9 mouse cellular contexts compared by ENCODE assay signal in the genomic region with DNA sequence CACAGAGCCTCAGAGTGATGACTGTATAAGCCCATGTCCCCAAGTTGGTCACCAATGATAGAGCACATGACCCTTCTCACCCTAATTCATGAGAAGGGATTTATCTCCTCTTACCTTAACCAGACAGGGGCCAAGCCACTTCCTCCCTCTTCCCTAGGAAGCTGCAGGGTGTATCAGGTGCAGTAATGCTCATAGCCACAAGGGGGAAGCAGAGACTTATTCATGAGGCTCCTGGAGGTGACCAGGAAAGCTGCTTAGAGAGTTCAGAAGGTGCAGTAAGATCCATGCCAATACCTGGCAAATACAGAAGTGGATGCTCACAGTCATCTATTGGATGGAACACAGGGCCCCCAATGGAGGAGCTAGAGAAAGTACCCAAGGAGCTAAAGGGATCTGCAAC. TPM values are rescaled to one million over a fixed set of nuclear protein-coding genes. Genes with fewer than 3 reads are reported as not detected.
A peak's percentile ranks its signal among the peaks of the same experiment; 100 is the strongest.
DNase-seq lines count a peak whose midpoint lies in the region; ATAC-seq and TF ChIP-seq lines count a peak whose summit lies in the region.
"Not testable (repeated sequence)": the region's sequence is repeated elsewhere in the genome, so short reads cannot be mapped to it uniquely, and the experiment has no call there.
"Had no signal": no experiment of that assay in that cellular context is flagged by ENCODE, and none has a peak within 500 bp of the region (broad histone marks: within the 10 kb centered on the region; RNA-seq: fewer than 3 reads in every experiment).

No protein-coding gene starts in this region.

- not testable (repeated sequence) for TF ChIP-seq POLR2A in bone marrow, adult 2 months (IDR thresholded peaks at IDR 0.05; ENCODE audit: borderline replicate concordance, control insufficient read depth, low read depth, low read length)

- ATAC-seq in erythroblast, adult 5-6 weeks (replicated peaks; ENCODE audit: low FRiP score, poor library complexity, severe bottlenecking): peak; percentile 78
- ATAC-seq in hematopoietic stem cell, adult 5-6 weeks (replicated peaks in 1 of 2; ENCODE audit: insufficient read depth in 1 of 2, low FRiP score in 2 of 2, low TSS enrichment in 1 of 2, low read depth in 1 of 2, poor library complexity in 2 of 2, severe bottlenecking in 2 of 2): peak; percentile 85 to 89
- peak; percentile 19; the same call in 1 of the 2 replicates for ATAC-seq in liver, embryonic 16.5 days (ENCODE audit: low read depth)

- not testable (repeated sequence) for H3K4me1 ChIP-seq in bone marrow, adult 2 months (ENCODE audit: control insufficient read depth, insufficient read depth, low read length); liver, embryonic 16.5 days (ENCODE audit: control insufficient read depth, low read depth, low read length)

- DNase-seq in CD8-positive naive resting alpha-beta T cell, adult 2 months (ENCODE audit: low read depth in 2 of 2, low spot score in 2 of 2): peak; percentile 67 to 84
- peak; percentile 11 to 72 for DNase-seq in layer of hippocampus, adult 18-20 months (ENCODE audit: low spot score in 2 of 2)
- DNase-seq in ovary, postnatal 10 days (ENCODE audit: low spot score): peak; percentile 24
- DNase-seq in testis, postnatal 10 days (ENCODE audit: low spot score): peak; percentile 74

- not testable (repeated sequence) for H3K9me3 ChIP-seq in liver, embryonic 16.5 days (replicated peaks; ENCODE audit: control insufficient read depth, low read length)

- H3K27ac ChIP-seq in bone marrow, adult 2 months (ENCODE audit: control insufficient read depth, insufficient read depth, low read depth, low read length, poor library complexity); liver, embryonic 16.5 days (ENCODE audit: low read length): not testable (repeated sequence)

- not testable (repeated sequence) for H3K27me3 ChIP-seq in liver, embryonic 16.5 days (ENCODE audit: control insufficient read depth, insufficient read depth, low read depth, low read length)

- H3K9ac ChIP-seq in liver, embryonic 16.5 days (ENCODE audit: low read depth, low read length): not testable (repeated sequence)

- not testable (repeated sequence) for H3K36me3 ChIP-seq in liver, embryonic 16.5 days (ENCODE audit: control insufficient read depth, insufficient read depth)

- not testable (repeated sequence) for H3K4me2 ChIP-seq in liver, embryonic 16.5 days (ENCODE audit: low read depth, low read length)

- peak; percentile 59 for TF ChIP-seq CTCF in bone marrow, adult 2 months (IDR thresholded peaks at IDR 0.05; ENCODE audit: control insufficient read depth, insufficient read depth, low read length)

- H3K4me3 ChIP-seq in bone marrow, adult 2 months (replicated peaks; ENCODE audit: control insufficient read depth, low read depth, low read length); liver, embryonic 16.5 days (ENCODE audit: low read depth, low read length): not testable (repeated sequence)

RNA-seq across cellular contexts. Expression of gene Adam6b, which starts 1.6 kb away (rescaled TPM):
- polyA plus RNA-seq in bone marrow, adult 2 months (2011; ENCODE audit: insufficient read depth, insufficient read length, low replicate concordance, missing spikeins): 0.80 TPM in 1 of 2 replicates, not detected in the other
- total RNA-seq in erythroblast, adult 5-6 weeks (2015; ENCODE audit: low replicate concordance): not detected in 2 replicates
- not detected in 2 replicates for total RNA-seq in erythroblast, adult 5-6 weeks (2017; ENCODE audit: low replicate concordance)
- total RNA-seq in hematopoietic stem cell, adult 5-6 weeks (2017): not detected in 2 replicates
- not detected for total RNA-seq in layer of hippocampus, adult 18-20 months (2021)
- polyA plus RNA-seq in liver, embryonic 16.5 days (2015; fragmentation: Nextera tagmentation; extraction: Ambion mirVana): not detected in 2 replicates
- polyA plus RNA-seq: hindbrain, embryonic 13.5 days had no signal

RNA-seq across cellular contexts. Expression of gene Adam6a, which starts 56.0 kb away (rescaled TPM):
- polyA plus RNA-seq in bone marrow, adult 2 months (2011; ENCODE audit: insufficient read depth, insufficient read length, low replicate concordance, missing spikeins): not detected in 2 replicates
- total RNA-seq in erythroblast, adult 5-6 weeks (2015; ENCODE audit: low replicate concordance): not detected in 2 replicates
- not detected in 2 replicates for total RNA-seq in erythroblast, adult 5-6 weeks (2017; ENCODE audit: low replicate concordance)
- not detected in 2 replicates for total RNA-seq in hematopoietic stem cell, adult 5-6 weeks (2017)
- not detected for total RNA-seq in layer of hippocampus, adult 18-20 months (2021)
- not detected in 2 replicates for polyA plus RNA-seq in liver, embryonic 16.5 days (2015; fragmentation: Nextera tagmentation; extraction: Ambion mirVana)
- polyA plus RNA-seq: hindbrain, embryonic 13.5 days had no signal

Comparison
In these comparisons a context has a peak if more than half of its experiments do, and no peak if none do; other contexts are left out.
1. DNase-seq: peak in every context shown above with its lines; median percentile 76 in CD8-positive naive resting alpha-beta T cell, adult 2 months; 74 in testis, postnatal 10 days; 42 in layer of hippocampus, adult 18-20 months; 24 in ovary, postnatal 10 days.
2. ATAC-seq: peak in every context shown above with its lines; median percentile 87 in hematopoietic stem cell, adult 5-6 weeks; 78 in erythroblast, adult 5-6 weeks; 19 in liver, embryonic 16.5 days.